Mouse (Mus musculus): ENCODE measurements around the gene Rdh5. TPM values are rescaled to one million over a fixed set of nuclear protein-coding genes. Genes with fewer than 3 reads are reported as not detected.

The Rdh5 gene
- total RNA-seq, 2 experiments from 2014 or later = 4.8 to 5.1 TPM

GRCm38 (mm10) chr10:128911430-128911829 is 11.3 kb downstream of the Rdh5 start:
- no peak for DNase-seq (ENCODE audit: low spot score in 2 of 2)
- intact Hi-C loops (cut with DNase I) = no loop called here

GRCm38 (mm10) chr10:128910066-128910841 is 12.4 kb downstream of the Rdh5 start:
- DNase-seq (ENCODE audit: low spot score in 2 of 2) = peak in 1 of 2 experiments; percentile 49
- intact Hi-C loops (cut with DNase I) = no loop called here

- peak; percentile 67 for DNase-seq (ENCODE audit: low spot score in 2 of 2)
- intact Hi-C loops (cut with DNase I) = no loop called here
These were observed 13.1 kb downstream of the Rdh5 start for GRCm38 (mm10) chr10:128909567-128910028.

- no peak for DNase-seq (ENCODE audit: low spot score in 2 of 2)
- intact Hi-C loops (cut with DNase I) = no loop called here
These were observed 13.8 kb downstream of the Rdh5 start for GRCm38 (mm10) chr10:128908778-128909448.

DNA sequence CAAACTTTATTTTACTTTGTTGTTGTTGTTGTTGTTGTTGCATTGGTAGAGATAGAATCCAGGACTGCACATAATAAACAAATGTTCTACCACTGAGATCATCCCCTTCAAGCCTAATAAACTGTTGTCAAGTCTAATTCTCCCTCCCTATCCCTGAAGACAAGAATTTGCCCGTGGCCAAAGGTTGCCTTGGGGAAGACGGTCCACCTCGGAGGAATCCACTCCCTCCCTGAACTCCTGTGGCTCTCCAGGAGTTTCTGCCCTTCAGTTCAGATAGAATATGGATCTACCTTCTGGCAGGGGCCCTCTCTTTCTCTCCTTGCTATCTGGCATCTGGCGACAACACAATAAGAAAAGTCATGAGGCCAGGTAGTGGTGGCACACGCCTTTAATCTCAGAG is 17.9 kb downstream of the Rdh5 start:
- intact Hi-C loops (cut with DNase I) = no loop called here
- no peak for DNase-seq (ENCODE audit: low spot score in 2 of 2)

GRCm38 (mm10) chr10:128902409-128902988 is 20.2 kb downstream of the Rdh5 start:
- DNase-seq (ENCODE audit: low spot score in 2 of 2) = no peak
- intact Hi-C loops (cut with DNase I) = no loop called here

DNA sequence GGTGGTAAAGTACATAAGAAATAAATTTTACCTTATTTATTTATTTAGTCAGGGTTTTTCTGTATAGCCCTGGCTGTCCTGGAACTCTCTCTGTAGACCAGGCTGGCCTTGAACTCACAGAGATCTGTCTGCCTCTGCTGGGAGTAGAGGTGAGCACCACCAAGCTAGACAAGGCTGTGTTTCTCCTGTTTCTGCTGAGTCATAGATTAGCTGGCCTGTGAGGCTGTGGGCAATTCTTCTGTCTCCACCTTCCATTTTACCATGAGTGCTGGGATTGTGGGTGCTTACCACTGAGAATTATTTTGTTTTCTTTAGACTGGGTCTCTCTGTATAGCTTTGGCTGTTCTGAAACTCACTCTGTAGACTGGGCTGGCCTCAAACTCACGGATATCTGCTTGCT is 21.3 kb downstream of the Rdh5 start:
- DNase-seq (ENCODE audit: low spot score in 2 of 2) = no peak
- intact Hi-C loops (cut with DNase I) = no loop called here

- intact Hi-C loops (cut with DNase I) = no loop called here
- no peak for DNase-seq (ENCODE audit: low spot score in 2 of 2)
These were observed 22.0 kb downstream of the Rdh5 start, which contains the start of gene Cd63 for GRCm38 (mm10) chr10:128900698-128901097. Gene Cd63, plus strand, starts transcription at chr10:128900989.

DNA sequence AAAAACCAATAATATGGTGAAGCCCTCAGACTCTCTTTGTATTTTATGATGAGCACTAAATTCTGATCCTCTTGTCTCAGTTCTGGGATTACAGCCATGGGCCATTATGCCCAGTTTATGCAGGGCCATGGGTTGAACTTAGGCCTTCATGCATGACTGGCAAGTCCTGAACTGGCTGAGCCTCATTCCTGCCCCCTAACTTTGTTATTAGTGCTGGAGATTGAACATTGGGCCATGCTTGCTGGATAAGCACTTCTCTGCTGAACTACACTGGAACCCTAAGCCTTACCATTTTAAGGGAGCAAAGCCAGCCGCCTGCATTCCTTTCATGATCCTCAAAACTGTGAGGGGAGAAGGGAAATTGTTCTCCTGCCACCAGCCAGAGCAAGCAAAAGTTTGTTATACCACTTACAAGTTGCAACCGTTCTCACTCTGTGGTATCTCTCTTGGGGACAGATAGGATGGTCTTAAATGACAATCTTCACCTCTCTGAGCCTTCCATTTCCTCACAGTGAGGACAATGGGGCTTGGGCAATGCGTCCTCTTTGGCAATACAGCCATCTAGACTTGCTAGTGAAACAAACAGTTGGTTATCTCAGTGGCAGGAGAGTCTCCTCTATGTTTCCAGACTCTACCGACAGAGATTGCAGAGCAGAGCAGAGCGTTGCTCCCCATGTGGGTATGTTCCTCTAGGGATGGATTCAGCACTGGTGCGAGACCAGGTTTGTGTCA is 22.8 kb downstream of the Rdh5 start:
- no peak for DNase-seq (ENCODE audit: low spot score in 2 of 2)
- intact Hi-C loops (cut with DNase I) = loop anchor here (10.0 kb wide), 1 partner anchor 275 kb away; the partner anchor contains the start of gene Rps26

- DNase-seq (ENCODE audit: low spot score in 2 of 2) = peak in 1 of 2 experiments; percentile 58
- intact Hi-C loops (cut with DNase I) = loop anchor here (10.0 kb wide), 1 partner anchor 273 kb away; the partner anchor contains the start of gene Rps26
These were observed 25.2 kb downstream of the Rdh5 start for GRCm38 (mm10) chr10:128897501-128897900.

GRCm38 (mm10) chr10:128896807-128897206 is 25.9 kb downstream of the Rdh5 start:
- DNase-seq (ENCODE audit: low spot score in 2 of 2) = no peak
- intact Hi-C loops (cut with DNase I) = loop anchor here (10.0 kb wide), 1 partner anchor 272 kb away; the partner anchor contains the start of gene Rps26

DNA sequence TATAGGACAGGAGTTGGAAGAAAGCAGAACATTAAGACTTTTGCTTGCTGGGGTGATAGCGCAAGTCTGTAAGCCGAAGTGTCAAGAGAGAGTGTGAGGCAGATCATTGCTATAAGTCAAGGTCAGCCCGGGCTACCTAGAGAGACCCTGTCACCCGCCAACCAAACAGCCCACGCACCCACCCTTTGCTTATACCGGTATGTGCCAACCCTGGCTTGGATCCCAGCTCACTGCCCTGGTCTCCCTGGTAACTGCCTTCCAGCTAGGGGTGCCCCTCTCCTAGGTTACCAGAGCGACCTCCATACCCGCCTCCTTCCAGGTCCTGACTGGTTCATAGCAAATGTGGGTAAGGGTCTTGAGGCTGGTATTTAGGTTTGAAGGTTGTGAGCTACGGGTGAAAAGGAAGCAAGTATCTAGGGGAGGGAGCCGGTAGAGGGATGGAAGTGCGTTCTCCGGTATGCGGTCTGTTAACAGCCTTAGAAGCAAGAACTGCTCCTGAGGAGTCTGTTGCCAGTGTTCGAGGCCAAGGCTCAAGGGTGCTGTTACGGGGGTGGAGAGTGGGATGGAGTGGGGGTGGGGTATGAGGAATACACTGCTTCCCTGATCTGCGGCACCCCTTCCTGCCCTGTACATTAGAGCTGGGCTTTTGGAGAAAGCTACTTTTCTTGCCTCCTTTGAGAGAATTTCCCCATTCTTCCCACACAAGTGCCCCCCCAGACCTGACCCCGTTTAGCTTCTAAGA is 26.6 kb downstream of the Rdh5 start:
- peak; percentile 52 to 66 for DNase-seq (ENCODE audit: low spot score in 2 of 2)

GRCm38 (mm10) chr10:128895437-128895836 is 27.3 kb downstream of the Rdh5 start:
- DNase-seq (ENCODE audit: low spot score in 2 of 2) = peak; percentile 89

More for the DNA sequence above, 26.6 kb downstream of the Rdh5 start:
- intact Hi-C loops (cut with DNase I) = loop anchor here (2.0 to 10.0 kb wide), 2 partner anchors 51 to 271 kb away; partner anchors contain the start of gene Rps26

DNA sequence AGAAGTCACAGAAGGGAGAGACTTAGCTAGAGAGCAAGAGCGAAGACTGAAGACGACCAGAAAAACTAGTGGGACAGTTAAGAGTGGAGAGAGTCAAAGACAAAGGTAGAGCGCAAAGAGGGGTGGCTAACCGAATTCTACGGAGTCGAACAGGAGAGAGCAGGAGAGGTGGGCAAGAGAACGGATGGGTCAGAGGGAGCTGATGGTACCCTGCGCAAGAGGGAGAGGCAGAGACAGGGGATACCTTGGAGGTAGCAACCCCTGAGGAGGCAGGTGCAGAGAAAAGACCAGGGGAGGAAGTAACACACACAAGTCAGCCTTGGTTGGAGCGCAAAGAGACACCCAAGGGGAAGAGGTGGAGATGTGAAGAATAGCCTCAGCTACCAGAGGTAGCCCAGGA is 30.4 kb downstream of the Rdh5 start:
- DNase-seq (ENCODE audit: low spot score in 2 of 2) = no peak
- intact Hi-C loops (cut with DNase I) = loop anchor here (5.0 to 10.0 kb wide), 2 partner anchors 150 to 267 kb away; partner anchors contain the start of genes Dgka and Rps26

More at GRCm38 (mm10) chr10:128895437-128895836, 27.3 kb downstream of the Rdh5 start:
- intact Hi-C loops (cut with DNase I) = loop anchor here (2.0 to 10.0 kb wide), 2 partner anchors 51 to 271 kb away; partner anchors contain the start of gene Rps26

GRCm38 (mm10) chr10:128891296-128892094 is 31.2 kb downstream of the Rdh5 start, which contains the start of gene Gdf11:
Gene Gdf11, minus strand, starts transcription at chr10:128891718.
- intact Hi-C loops (cut with DNase I) = loop anchor here (5.0 to 10.0 kb wide), 2 partner anchors 149 to 267 kb away; partner anchors contain the start of genes Dgka and Rps26
- peak; percentile 49 to 65 for DNase-seq (ENCODE audit: low spot score in 2 of 2)

- intact Hi-C loops (cut with DNase I) = loop anchor here (5.0 to 10.0 kb wide), 2 partner anchors 148 to 266 kb away; partner anchors contain the start of genes Dgka and Rps26
- DNase-seq (ENCODE audit: low spot score in 2 of 2) = no peak
These were observed 32.0 kb downstream of the Rdh5 start for GRCm38 (mm10) chr10:128890383-128891295.

All from left cerebral cortex, postnatal 14 days (tissue).